Mouse (Mus musculus) embryonic facial prominence, embryonic 14.5 days (tissue): ENCODE results near the gene Aplp2. TPM values are rescaled to one million over a fixed set of nuclear protein-coding genes. Genes with fewer than 3 reads are reported as not detected.

Experiments
- ATAC-seq: fragments of 200-750 bp; cut with Nextera tagmentation; 2 replicates; pipeline ENCODE4 v1.8.0; 2017; ENCODE audit warnings: low read depth, moderate number of reproducible peaks, moderate TSS enrichment
- DNase-seq: peaks from one replicate; pipeline ENCODE4 v3.0.0-alpha.2; 2015; ENCODE audit warnings: low spot score
- H3K27ac ChIP-seq: fragments of 300-500 bp; sonication (generic); replicated peaks from 2 replicates; pipeline ENCODE4 v1.5.1; 2014; ENCODE audit warnings: low read depth, mild to moderate bottlenecking, low read length, moderate library complexity
- H3K27me3 ChIP-seq: fragments of 300-500 bp; sonication (generic); replicated peaks from 2 replicates; pipeline ENCODE4 v1.6.1; 2014; ENCODE audit warnings: low read length; ENCODE audit not compliant: control insufficient read depth, insufficient read depth
- H3K36me3 ChIP-seq: fragments of 300-500 bp; sonication (generic); 2 replicates; pipeline ENCODE4 v1.6.1; 2014; ENCODE audit warnings: low read length, mixed read lengths; ENCODE audit not compliant: control insufficient read depth, insufficient read depth
- H3K4me1 ChIP-seq: fragments of 300-500 bp; sonication (generic); 2 replicates; pipeline ENCODE4 v1.6.1; 2014; ENCODE audit warnings: antibody characterized with exemption, low read length; ENCODE audit not compliant: control insufficient read depth, insufficient read depth
- H3K4me2 ChIP-seq: fragments of 300-500 bp; sonication (generic); 2 replicates; pipeline ENCODE4 v1.6.1; 2014; ENCODE audit warnings: low read depth, mild to moderate bottlenecking, low read length, moderate library complexity, mixed read lengths
- H3K4me3 ChIP-seq: fragments of 300-500 bp; sonication (generic); 2 replicates; pipeline ENCODE4 v1.5.1; 2014; ENCODE audit warnings: low read depth, mild to moderate bottlenecking, low read length
- H3K9ac ChIP-seq: fragments of 300-500 bp; sonication (generic); 2 replicates; pipeline ENCODE4 v1.6.1; 2014; ENCODE audit warnings: low read depth, mild to moderate bottlenecking, low read length, moderate library complexity, mixed read lengths
- H3K9me3 ChIP-seq: fragments of 300-500 bp; sonication (generic); 2 replicates; pipeline ENCODE4 v1.6.1; 2016; ENCODE audit warnings: low read length; ENCODE audit not compliant: control insufficient read depth
- WGBS: fragments of 180-500 bp; shearing (Covaris S2); extraction: QIAGEN DNeasy Blood & Tissue Kit; methylation state at CpG from one replicate; pipeline ENCODE4 v1.1.7; 2014; 5-methylcytosine and 5-hydroxymethylcytosine counted together
- polyA plus RNA-seq: library from polyadenylated mRNA; unstranded; fragments of >200 nt; fragmentation: Nextera tagmentation; extraction: Ambion mirVana; gene quantifications from 2 replicates; pipeline ENCODE4 v1.2.1, GENCODE M21; 2014

Aplp2 gene
- polyA plus RNA-seq, 1 experiment from 2014 or later = 277 TPM

DNA sequence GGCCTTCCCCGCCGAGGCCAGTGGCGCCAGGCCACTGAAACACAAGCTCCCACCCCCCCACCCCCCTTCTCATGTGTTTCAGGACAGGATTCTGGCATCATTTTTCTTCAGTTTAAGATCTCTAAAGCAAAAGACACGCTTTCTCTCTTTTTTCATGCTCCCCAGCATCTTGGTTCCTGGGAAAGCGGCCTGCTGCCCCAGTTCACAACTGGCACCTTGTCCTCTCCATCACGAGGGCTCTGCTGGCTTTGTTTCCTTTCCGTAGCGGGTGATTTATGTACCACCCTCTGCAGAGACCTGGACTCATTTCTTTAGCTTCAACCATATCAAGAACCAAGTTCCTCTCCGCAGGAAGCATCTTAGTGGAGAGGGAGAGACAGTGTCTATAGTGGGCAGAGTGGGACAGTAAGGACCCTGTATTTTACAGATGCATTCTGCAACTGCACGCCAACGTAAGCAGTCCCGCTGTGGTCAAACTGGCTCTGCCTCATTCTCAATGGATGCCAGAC is 939 bp upstream of the Aplp2 start:
- no peak for ATAC-seq
- Histone ChIP-seq H3K4me3 (peak overlapping the region; percentile 95), H3K4me2 (peak overlapping the region; percentile 91), H3K27ac (peak overlapping the region; percentile 85), H3K9me3 (no peaks in the 10 kb centered on the region), H3K36me3 (no peaks in the 10 kb centered on the region), H3K4me1 (peaks cover 14% of the 10 kb centered on the region), H3K27me3 (no peaks in the 10 kb centered on the region), H3K9ac (peak overlapping the region; percentile 63)
- 25% methylated on average over 12 of the region's 12 CpGs for WGBS
- peak; percentile 24 for DNase-seq

DNA sequence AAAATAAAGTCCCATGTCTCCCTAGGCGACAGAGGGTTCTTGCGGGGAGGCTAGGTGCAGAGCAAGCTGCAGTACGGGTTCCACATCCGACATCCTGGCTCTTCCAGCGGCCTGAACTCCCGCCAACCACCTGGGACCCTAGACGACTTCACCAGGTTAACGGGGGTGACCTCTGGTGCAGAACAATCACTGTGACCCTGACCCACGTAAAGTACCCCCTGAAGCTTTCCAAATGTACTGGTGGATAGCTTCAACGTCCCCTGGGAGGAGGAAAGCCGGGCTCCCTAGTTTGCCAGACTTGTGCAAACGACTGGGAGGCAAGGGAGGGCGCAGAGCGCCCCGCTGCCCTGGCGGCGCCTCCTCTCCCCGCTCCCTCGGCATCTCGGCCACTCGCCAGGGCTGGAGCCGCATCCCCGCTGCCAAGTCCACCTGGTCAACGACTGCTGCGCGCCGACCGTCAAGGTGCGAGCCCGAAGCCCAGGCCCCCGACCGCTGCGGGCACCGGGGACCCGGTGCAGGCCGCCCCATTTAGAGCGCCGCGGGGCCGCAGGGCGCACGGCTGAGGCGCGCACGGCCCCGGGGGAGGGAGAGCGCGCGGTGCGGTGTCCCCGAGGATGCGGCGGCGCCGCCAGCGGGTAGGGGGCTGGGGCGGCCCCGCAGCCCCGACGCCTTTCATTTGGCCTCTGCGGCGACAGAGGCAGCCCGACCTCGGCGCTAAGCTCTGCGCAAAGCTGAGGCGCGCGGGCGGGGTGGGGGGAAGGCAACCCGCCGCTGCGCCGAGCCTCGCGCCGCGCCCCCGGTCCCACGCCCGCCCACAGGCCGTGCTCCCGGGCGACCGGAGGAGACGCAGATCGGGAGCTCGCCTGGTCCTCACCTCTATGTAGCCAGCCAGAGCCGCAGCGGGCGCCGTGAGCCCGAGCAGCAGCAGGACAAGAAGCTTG is 596 bp downstream of the Aplp2 start:
- Histone ChIP-seq H3K27me3 (no peaks in the 10 kb centered on the region), H3K9ac (peak overlapping the region; percentile 90), H3K4me1 (peaks cover 17% of the 10 kb centered on the region), H3K27ac (peak overlapping the region; percentile 88), H3K4me2 (peak overlapping the region; percentile 91), H3K4me3 (peak overlapping the region; percentile 95), H3K36me3 (no peaks in the 10 kb centered on the region), H3K9me3 (no peaks in the 10 kb centered on the region)
- DNase-seq = no peak
- WGBS = 0% methylated on average over 24 of the region's 93 CpGs
- ATAC-seq = peak; percentile 56

DNA sequence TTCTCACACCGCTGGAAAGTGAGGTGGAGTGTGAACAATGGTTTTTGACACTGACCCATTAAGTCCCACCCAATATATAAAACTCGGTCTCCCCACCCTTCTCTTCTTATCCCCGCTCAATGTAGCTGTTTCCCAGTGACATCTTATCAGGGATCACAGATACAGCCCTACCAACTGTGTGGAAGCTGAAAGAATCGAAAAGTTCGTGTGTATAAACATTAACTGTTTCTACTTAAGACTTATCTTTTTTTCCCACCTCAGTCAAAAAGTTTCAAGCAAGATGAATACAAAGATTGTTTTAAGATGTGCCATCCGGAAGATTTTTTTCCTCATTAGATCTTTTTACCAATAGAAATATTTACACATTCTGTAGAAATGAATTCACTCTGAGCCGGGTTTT is 1.5 kb downstream of the Aplp2 start:
- peak overlapping the region; percentile 95 for H3K4me3 ChIP-seq
- ATAC-seq (no peak), DNase-seq (no peak)
- WGBS = 30% methylated on average over 7 of the region's 7 CpGs
- H3K4me2 ChIP-seq = peak overlapping the region; percentile 91
- H3K4me1 ChIP-seq = peaks cover 17% of the 10 kb centered on the region
- H3K27me3 ChIP-seq = no peaks in the 10 kb centered on the region
- H3K9me3 ChIP-seq = no peaks in the 10 kb centered on the region
- peak overlapping the region; percentile 90 for H3K9ac ChIP-seq
- H3K27ac ChIP-seq = no peak overlapping the region
- H3K36me3 ChIP-seq = no peaks in the 10 kb centered on the region

DNA sequence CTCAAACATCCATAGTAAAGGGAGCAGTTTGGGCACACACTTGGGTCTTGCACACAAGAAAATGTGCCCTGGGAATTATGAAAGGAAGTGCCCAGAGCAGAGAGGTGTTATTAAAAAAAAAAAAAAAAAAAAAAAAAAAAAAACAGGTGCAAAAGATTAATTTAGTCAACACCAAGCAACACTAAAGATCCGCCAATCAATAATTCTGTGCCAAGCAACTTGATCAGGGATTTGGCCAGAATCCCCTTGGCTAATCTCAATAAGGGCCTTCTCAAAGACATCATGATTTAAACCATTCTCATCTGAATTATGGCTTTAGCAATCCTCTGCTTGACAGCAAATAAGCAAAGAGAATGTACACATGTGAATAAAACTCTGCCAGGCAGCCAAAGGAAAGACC is 2.1 kb downstream of the Aplp2 start:
- DNase-seq (no peak), ATAC-seq (no peak)
- H3K27me3 ChIP-seq = no peaks in the 10 kb centered on the region
- peak overlapping the region; percentile 91 for H3K4me2 ChIP-seq
- H3K36me3 ChIP-seq = no peaks in the 10 kb centered on the region
- no peak overlapping the region for H3K9ac ChIP-seq
- 0 out of 2 replicates have a peak overlapping the region, but pooled peaks have one; percentile 95 for H3K4me3 ChIP-seq
- 74% methylated on average over 1 of the region's 1 CpGs for WGBS
- no peaks in the 10 kb centered on the region for H3K9me3 ChIP-seq
- no peak overlapping the region for H3K27ac ChIP-seq
- H3K4me1 ChIP-seq = peaks cover 17% of the 10 kb centered on the region

- ATAC-seq (no peak), DNase-seq (no peak)
- H3K27ac ChIP-seq = no peak overlapping the region
- no peak overlapping the region for H3K4me2 ChIP-seq
- no peaks in the 10 kb centered on the region for H3K36me3 ChIP-seq
- no peak overlapping the region for H3K9ac ChIP-seq
- no peaks in the 10 kb centered on the region for H3K27me3 ChIP-seq
- H3K4me1 ChIP-seq = peaks cover 14% of the 10 kb centered on the region
- WGBS = 58% methylated on average over 3 of the region's 3 CpGs
- H3K4me3 ChIP-seq = no peak overlapping the region
- no peaks in the 10 kb centered on the region for H3K9me3 ChIP-seq
Measured at GRCm38 (mm10) chr9:31207732-31208131, 3.9 kb downstream of the Aplp2 start.

GRCm38 (mm10) chr9:31204722-31205121 is 6.9 kb downstream of the Aplp2 start:
- H3K27ac ChIP-seq = no peak overlapping the region
- no peaks in the 10 kb centered on the region for H3K9me3 ChIP-seq
- 66% methylated on average over 6 of the region's 6 CpGs for WGBS
- H3K27me3 ChIP-seq = no peaks in the 10 kb centered on the region
- H3K4me2 ChIP-seq = no peak overlapping the region
- H3K4me1 ChIP-seq = peaks cover 6% of the 10 kb centered on the region
- DNase-seq = no peak
- no peak overlapping the region for H3K9ac ChIP-seq
- no peak overlapping the region for H3K4me3 ChIP-seq
- no peak for ATAC-seq
- H3K36me3 ChIP-seq = no peaks in the 10 kb centered on the region

DNA sequence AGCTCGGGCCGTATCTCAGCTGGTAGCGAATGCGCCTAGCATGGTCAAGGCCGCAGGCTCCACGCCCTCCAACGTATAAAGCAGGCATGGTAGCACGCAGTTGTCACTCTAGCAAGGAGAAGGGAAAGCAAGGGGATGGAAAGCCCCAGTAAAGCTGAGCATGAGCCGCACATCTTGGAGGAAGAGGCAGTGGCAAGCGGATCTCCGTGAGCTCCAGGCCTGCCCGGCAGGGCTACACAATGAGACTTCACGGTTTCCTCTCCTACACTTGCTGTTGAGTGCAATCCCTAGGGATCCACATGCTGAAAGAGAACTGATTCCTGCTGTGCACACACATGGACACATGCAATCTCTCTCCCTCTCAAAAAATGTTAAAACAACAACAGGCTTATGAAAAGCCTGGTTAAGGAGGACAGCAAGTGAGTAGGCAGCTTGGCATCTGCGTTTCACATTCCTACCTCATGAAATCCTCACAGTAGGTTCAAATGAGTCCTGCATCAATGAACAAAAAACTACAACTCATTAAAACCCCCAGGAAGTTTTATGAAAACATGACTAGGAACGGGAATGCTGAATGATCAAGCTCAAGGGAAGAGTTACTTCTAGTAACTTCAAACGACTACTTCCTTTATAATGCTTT is 7.9 kb downstream of the Aplp2 start:
- H3K9ac ChIP-seq = no peak overlapping the region
- WGBS = 74% methylated on average over 16 of the region's 16 CpGs
- 0 out of 2 replicates have a peak overlapping the region, but pooled peaks have one; percentile 12 for H3K27ac ChIP-seq
- H3K27me3 ChIP-seq = no peaks in the 10 kb centered on the region
- peaks cover 3% of the 10 kb centered on the region for H3K4me1 ChIP-seq
- H3K36me3 ChIP-seq = no peaks in the 10 kb centered on the region
- ATAC-seq (no peak), DNase-seq (peak; percentile 46)
- H3K9me3 ChIP-seq = no peaks in the 10 kb centered on the region
- no peak overlapping the region for H3K4me2 ChIP-seq
- H3K4me3 ChIP-seq = no peak overlapping the region

DNA sequence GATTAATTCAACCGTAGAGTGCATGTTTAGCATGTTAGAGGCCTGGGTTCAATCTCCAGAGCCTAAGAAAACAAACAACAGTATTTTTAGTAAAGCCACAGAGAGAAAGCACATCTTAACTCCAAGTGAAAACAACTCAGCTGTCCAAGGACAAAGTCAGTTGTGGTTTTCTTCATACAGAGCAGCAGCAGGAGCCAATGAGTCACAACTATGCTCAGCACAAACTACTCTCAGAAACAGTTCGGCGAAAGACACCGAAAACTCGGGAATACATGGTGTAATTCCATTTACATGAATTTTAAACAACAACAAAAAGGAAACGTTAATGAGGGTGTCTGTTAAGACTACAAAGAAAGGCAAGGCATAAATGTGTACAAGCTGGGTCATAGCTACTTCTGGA is 8.5 kb downstream of the Aplp2 start:
- Histone ChIP-seq H3K4me3 (no peak overlapping the region), H3K36me3 (no peaks in the 10 kb centered on the region), H3K27ac (0 out of 2 replicates have a peak overlapping the region, but pooled peaks have one; percentile 10), H3K9ac (no peak overlapping the region), H3K27me3 (no peaks in the 10 kb centered on the region), H3K9me3 (no peaks in the 10 kb centered on the region), H3K4me2 (no peak overlapping the region), H3K4me1 (peaks cover 3% of the 10 kb centered on the region)
- no peak for DNase-seq
- WGBS = 76% methylated on average over 6 of the region's 6 CpGs
- no peak for ATAC-seq
